Mouse (Mus musculus) embryo, embryonic 9.5 days (tissue): ENCODE measurements at regions not wholly inside any gene's neighbourhood (a gene's known extent, or its start where the extent isn't known, plus 50 kb on each side); places are given as distances from the start of the nearest gene placed in this dataset.
A peak's percentile ranks its signal among the peaks of the same experiment; 100 is the strongest.

ENCODE experiments used
- DNase-seq: peaks from one replicate; pipeline ENCODE4 v3.0.0-alpha.2; 2017; ENCODE audit errors: extremely low spot score

DNA sequence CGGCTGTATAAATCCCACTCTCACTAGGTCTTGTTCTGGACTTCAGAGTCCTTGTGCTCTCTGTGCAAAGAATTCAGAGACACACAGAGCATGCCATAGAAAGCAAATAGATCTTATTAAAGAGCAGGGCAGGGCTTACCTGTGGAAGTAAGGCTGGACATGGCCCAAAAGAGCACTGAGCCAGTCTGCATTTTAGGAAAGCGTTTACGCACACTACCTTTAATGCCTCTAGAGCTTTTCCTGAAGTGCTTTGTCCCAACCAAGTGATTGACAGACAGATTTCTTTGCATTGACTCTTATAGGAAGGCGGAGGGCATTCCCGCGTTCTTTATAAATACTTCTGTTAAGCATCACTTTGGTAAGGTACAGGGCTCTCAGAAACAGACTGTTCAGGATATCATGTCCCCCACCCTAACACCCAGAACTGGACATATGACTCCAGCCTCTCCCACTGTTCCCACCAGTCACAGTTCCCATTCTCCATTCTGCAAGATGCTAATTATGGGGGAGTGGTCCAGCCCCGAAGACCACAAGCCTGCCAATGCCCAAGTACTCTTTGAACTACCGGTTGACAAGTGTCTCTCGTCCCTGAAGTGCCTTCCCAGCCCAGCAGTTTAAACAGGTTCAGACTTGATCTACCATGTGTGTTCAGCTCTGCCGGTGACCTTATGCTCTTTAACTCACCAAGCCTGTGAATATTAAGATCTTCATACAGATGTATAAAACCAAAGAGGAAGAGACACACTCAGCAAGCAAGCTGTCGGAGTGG lies 369.7 kb downstream of the Etnk1 start:
- no peak for DNase-seq

DNA sequence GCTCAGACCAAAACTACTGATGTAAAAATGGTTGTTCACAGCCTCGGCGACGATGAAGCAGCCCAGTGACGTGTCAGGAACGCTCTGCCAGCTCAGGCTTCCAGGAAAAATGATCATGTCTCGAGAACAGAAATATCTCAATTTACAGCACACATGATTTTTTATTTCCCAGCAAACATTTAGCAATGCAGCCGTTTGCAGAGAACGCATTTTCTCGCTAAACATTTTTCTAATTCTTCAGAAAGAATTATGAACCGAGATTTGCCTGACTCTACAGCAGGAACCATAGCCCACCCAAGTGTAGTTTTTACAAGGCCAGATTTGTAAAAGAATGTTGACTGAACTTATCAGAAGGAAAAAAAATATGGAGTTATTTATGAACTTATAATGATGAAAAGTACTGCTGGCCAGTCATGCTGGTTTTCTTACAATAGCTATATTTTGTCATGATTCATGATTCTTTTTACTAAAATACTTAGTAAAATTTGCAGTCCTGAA lies 380.4 kb downstream of the Etnk1 start:
- no peak for DNase-seq

DNA sequence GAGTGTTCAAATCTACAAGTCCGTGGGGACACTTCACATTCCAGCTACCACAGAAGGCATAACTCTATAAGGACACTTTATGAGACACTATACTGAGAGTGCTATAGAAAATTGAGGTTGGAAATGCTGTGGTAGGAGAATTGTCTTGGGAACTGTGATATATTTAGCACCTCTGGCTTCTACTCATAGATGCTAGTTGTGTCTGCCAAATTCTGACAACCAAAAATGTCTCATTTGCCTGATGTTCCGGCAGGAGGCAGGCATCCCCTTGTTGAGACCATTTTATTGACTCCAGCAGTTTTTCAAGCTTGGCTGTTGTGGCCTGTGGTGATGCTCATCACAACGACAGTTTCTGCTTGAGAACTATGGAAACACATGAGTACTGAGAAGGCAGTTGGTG lies 387.9 kb downstream of the Etnk1 start:
- no peak for DNase-seq

DNA sequence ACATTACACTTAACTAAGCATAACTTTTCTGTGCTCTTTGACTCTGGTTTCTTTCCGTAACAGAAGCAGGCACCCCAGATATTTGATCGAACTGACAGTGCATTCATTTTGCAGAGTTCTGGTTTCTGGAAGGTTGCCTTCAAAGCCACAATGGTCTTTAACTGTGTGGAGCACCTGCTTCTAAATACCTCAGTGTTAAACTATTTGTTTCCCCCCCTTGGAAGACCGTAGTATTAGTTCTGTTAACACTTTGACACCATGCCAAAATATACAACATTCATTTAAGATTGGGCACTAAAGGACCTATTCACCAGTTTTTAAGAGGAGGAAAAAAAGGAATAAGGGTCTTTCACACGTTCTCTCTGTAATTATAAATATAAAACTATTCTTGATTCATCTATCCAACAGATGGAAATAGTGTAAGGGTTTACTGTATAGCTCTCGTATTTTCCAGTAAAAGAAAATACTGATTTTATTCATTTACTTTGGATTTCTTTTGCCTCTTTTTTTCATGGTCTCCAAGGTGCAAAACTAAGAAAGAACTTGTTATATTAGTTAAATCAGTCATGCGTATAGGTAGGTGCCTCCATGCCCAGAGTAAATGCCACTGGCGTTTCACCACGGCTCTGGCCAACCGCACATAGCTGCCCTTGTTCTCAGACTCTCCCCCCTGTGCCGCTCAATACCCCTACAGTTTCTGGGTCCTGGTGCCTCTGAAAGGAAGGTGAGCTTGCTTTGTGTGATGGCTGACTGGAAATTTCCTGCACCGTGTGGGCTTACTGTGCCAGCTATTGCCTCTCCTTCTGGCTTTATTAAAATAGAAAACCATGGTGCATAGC lies 391.2 kb downstream of the Etnk1 start:
- no peak for DNase-seq

DNA sequence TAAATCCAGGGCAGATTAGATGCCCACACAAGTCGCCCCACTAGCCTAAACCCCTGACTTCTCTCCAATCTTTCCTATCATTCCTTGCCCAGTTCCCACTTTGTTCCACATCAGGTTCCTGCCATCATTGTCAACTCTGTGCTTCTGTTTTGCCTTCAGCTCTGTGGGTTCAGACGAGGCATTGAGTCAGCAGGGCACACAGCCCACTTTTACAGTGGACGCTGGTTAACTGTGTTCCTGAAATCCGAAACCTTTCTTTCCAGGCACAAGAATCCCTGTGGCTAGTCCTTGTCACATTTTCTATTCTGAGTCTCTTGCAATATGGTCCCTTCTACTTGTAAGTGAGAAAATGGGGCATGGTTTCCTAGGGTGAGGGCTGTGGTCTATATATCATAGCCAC lies 392.3 kb downstream of the Etnk1 start:
- no peak for DNase-seq

DNA sequence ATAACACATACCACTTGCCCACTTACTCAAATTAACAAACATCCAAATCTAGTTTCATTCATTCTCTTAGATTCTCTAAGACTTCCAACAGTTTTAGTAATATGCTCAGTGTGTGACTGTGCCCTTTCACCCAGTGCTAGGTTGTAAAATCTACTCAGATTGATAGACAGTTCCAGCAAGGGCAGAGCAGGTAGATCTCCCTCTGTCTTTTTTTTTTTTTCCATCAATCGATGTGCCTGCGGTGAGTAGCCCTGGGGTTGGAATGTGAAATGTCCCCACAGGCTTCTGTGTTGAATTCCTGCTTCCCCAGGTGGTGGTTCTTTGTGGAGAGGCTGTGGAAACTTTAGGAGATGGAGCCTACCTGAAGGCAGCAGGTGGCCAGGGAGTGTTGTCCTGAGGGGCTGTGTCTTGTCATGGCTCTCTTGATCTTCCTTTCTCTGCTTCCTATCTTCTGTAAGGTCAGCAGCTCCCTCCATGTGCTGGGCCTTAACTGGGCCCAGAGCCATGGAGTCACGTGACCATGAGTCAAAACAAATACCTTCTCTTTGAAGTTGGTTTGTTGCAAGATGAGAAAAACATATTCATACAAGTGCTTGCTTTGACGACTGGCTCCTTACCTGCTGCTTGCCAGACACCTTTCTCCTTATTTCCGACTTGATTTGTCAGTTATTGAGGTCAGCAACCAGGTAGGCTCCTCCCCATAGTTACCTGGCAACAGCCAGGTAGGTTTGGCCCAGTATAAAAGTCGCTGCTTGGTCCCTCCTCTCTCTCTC lies 394.5 kb downstream of the Etnk1 start:
- no peak for DNase-seq

DNA sequence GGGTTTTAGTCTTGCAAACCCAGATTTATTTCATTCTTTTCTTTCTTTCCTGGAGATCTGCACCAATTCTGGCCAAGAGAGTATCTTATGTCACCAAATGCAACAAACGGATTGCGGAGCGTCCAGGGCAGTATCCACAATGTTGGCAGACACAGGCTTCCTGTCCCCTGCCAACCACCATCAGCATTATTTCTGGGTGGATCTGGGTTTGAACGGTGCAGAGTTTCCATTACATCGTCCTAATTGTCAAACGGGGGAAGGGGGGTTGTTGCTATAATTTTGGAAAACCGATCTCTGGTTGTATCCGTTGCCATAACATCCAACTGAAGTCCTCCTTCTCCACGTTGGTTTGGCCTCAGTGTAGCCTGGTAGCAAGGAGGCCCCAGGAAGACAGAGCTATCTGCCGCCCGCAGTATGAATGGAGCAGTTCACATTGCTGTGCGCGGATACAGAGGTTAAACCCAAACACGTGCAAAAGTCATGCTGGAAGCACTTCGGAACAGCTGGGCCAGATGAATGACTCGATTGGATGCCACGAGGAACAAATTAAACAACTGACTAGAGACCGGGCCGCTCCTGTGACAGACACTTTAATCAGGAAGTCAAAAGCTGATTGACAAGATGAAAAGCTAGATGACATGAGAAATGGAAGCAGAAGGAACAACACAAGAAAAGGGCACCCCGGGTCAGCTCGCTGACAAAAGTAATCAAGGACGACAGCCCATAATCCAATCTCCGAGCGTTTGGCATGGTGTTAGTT lies 404.5 kb downstream of the Etnk1 start:
- no peak for DNase-seq

DNA sequence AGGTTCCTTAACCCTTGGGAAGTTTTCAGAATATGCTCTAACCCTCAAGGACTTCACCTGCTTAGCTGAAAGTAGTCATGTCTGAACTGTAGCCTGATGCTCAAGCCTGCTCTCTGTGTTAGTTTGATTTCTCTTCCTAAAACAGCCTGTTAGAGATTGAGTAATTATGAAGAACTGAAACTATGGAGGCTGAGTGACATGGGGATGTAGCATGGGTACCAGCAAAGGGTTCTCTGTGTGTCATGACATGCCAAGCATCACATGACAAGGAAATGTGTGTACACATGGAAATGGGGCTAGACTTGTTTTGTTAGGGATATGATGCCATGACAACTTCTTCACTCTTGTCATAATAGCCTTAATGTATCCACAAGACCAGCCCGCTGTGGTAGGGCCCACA lies 412.2 kb downstream of the Etnk1 start:
- DNase-seq = no peak

DNA sequence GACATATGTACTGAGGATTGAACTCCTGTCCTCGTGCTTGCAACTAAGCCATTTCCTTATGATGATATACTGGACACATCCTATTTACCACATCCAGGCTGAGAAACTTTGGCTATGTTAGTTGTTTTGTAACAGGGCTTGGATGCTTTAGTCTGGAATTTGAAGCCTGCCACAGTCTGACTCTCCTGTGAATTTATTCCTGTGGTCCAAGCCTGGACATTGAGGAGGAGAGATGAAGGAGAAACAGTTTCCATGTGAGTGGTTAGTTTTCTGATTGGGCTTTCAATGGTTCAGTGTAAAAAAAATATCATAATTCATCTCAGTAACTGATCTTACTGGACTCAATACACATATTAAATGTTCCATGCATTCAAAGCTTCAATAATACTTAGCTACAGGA lies 422.6 kb downstream of the Etnk1 start:
- no peak for DNase-seq

DNA sequence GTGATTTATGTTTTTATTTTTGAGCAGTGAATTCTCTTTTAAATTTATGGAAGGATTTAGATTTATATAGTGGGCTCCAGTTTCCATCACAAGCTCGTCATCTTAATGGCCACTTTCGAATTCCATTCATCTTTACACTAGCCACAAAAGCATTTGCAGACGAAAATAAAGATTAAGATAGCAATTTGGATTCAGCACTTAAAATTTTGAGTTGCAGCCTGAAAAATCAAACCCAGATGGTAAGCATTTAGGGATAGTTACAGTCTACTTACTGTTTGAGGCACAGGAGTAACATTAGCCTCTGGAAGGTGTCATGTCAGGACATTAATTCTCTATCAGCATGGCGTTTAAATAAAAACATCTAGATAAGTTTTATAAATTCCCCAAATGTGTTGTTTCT lies 423.2 kb downstream of the Etnk1 start:
- DNase-seq = no peak

DNA sequence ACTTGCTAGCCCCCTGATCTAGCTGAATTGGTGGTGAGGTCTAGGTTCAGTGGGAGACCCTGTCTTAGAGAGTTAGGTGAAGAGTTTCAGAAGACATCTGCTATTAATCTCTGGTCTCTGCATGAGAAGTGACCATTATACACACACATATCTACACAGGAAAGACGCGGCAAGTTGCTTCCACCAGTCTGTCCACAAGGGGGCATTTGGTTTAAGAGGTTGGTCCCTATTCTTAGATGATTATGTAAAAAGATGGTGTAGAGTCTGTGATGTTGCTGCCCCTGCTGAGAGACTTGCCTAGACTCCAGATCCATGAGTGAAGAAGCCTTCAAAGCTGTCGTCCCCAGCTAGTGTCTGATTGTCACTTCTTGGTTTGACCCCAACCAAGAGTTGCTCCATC lies 425.5 kb downstream of the Etnk1 start:
- DNase-seq = no peak

DNA sequence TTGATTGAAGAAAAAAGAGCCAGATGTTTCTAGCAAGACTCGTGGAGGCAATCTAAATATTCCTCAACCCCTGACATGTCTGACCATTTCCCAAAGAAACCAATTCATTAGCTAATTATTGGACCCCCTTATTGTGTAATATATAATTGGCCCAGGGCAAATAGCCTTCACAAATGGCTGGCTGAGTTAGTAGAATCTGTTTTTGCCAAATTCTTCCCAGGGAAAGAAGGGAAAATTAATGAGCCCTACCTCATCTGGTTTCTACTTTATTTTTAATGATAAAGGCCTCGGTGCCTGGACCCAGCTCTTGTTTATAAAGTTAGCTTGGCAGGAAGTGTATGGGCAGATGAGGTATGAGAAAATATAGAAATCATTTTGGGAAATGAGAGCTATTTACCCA lies 428.5 kb downstream of the Etnk1 start:
- no peak for DNase-seq

DNA sequence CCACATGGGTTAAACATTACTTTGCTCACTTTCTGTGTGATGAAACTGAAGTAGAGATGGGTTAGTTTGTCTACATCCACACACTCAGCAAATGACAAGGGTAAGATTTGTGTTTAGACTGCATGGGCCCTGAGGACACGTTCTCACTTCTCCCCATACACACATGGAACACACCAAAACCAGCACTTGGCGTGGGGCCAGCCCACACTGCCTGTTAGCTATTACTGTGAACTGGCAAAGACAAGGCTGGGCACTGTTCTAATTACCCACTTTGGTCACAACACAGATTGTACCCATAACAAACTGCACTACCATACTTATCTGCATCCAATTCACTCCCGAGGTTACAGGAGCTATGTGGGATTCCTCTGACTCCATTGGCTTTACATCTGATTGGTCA lies 430.4 kb downstream of the Etnk1 start:
- no peak for DNase-seq

DNA sequence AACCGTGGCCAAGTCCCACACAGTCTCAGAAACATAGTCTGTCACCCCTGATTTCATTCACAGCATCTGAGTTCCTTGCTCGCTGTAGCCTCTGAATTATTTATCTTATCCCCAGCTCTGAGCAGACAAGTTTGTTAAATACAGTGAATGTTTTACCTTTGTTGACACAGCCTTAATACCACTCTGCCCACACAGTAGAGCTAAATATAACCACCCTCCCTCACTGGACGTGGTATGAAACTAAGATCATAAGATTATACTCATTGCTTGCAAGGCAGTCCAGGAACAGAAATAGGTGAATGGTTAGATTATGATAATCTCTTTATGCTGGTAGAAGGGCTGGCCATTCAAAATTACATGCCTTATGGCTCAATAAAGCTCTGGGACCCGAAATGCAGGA lies 431.9 kb downstream of the Etnk1 start:
- DNase-seq = no peak

DNA sequence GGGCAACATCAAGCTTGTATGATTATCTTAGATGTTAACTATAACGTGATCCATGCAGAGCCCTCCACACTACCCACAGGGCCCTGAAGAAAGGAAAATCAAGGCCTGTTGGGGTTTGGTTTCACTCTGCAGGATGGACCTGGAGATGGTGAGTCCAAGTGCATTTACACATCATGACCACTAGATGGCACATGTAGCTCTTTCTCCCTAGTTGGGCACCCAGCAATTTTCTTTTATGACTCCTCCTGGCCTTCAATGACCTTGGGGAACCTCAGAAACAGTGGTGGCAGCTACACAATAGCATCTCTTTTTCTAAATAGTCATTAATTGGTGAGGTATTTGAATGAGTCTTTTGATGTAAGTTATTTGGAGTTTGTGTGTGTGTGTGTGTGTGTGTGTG lies 442.1 kb downstream of the Etnk1 start:
- peak; percentile 31 for DNase-seq

DNA sequence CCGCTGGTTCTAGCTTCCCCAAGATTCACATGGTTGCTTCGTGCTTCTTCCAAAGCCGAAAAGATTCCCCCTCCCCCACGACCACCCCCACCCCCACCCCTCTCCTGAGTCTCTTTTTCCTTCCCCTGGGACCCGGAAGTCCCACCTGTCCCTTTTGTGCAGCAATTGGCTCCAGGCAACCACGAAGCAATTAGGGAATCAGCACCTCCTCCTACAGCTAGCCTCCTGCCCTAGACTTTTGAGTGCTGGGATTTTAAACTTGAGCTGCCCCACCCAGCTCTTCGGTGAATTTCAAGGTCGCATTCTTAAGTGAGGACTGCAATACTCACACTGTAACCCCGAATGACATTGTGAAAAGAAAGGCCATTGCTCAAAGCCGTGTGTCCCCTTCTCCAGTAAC lies 445.9 kb downstream of the Etnk1 start:
- DNase-seq = no peak

DNA sequence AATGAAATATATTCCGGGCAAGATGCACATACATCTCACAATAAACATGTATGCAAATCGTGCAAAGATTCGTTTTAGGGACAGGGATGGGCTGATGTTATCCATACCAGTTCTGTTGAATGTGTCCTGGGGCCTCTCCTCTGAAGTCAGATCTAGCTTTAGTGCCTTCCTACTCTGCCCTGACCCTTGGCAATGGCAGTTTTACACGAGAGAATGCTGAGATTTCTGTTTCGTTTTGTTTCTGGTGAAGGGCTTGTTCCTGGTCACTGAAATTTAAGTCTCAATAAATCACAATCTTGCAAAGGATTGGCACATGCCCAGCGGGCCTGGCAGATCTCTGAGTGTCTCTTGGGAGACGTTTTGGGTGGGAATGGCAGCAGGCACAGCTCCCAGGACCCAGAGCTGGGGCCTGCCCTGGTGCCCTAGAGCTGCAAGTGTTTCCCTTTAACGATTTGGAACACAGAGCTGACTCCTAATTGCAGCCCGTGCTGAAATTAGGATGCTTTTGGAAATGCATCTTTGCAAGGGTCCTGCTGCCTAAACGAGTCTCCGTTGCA lies 447.5 kb downstream of the Etnk1 start:
- no peak for DNase-seq

DNA sequence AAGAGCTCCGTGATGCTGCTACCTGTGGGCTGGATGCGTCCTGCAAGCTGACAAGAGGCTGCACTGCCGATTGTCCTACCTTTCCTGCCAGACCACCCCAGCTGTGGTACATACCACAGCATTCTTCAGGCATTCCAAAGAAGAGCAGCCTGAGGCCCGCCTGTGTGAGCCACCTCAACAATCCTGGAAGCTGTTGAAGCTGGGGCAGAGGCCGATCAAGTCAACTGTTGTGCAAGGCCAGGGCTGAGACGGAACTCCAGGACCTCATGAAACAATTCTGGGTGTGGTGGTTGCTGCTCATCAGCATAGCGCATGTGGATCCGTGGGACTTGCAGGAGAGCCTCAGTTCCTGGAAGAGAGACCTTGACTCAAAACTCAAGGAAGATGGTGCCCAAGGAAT lies 448.3 kb downstream of the Etnk1 start:
- DNase-seq = no peak

DNA sequence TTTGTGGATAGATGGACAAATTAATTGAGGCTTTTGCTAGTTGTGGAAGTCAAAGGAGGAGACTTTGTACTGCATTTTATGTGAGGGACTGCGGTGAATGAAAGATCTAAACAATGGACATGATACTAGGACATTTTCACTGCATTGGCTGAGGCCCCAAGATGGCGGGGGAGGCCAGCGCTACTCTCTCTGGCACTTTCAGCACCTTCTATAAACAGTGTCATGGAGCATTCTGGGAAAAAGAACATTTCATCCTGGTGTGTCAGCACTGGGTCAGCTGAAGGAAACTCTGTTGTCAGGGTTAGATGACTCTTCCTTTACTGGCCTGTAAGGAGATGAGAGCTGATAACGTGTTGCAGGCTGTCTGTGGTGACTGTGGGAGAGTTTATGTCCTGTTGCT lies 449.4 kb downstream of the Etnk1 start:
- no peak for DNase-seq

DNA sequence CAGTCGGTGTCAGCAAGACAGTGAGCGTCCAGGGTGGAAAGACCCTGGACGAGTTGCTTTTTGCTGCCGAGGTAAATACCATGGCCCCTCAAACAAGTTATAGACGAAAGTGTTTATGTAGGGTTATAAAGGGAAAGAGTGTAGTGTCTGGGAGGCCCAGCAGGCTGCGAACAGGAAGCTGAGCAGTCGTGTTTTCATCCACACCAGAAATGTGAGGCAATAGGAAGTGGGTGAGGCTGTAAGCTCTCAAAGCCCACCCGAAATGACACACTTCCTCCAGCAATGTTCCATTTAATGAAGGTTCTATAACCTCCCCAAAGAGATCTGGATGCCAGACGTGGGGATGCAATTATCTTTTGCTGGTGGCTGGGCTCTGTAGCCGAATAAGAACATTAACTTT lies 451.5 kb downstream of the Etnk1 start:
- DNase-seq = no peak

DNA sequence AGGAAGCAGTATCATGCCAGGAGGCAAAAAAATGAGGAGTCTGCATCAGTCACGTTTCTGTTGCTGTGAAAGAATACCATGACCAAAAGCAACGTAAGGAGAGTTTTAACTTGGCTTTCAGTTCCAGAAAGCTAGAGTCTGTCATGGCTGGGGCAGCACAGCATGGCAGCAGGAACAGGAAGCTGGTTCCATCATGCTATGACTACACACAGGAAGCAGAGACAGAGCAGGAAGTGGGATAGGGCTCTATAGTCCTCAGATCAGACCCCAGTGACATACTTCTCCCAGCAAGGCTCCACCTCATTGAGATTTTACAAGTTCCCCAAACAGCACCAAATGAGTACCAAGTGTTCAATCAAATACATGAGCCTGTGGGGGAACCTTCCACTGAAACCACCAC lies 453.6 kb downstream of the Etnk1 start:
- no peak for DNase-seq
